Mouse (Mus musculus): ENCODE measurements around the gene Fyb.

Gene Fyb

GRCm38 (mm10) chr15:6522653-6523167 lies at the start of gene Fyb:
Gene Fyb, plus strand, starts transcription at chr15:6522853.
- DNase-seq (ENCODE audit: low read depth, low spot score), result no peak

- no peak for DNase-seq (ENCODE audit: low read depth, low spot score)
Observed at GRCm38 (mm10) chr15:6483561-6483960, 39.1 kb upstream of the Fyb start.

DNA sequence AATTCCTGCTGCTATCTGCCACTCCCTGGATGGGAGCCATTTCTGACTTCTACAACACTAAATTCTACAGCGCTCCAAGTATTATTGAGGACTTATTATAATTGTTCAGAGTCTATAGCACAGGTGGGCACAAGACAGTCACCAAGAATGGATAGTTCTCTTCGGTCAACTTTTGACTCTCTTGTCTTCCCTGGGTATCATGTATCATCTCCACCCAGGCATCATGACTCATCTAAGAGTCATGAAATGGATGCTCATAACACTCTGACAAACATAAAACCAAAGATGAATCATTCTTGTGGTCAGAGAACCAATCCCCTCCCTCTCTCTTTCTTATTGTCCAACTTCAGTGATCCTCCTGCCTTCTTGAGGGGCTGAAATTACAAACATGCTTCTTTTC lies 30.3 kb upstream of the Fyb start:
- no peak for DNase-seq (ENCODE audit: low read depth, low spot score)

DNA sequence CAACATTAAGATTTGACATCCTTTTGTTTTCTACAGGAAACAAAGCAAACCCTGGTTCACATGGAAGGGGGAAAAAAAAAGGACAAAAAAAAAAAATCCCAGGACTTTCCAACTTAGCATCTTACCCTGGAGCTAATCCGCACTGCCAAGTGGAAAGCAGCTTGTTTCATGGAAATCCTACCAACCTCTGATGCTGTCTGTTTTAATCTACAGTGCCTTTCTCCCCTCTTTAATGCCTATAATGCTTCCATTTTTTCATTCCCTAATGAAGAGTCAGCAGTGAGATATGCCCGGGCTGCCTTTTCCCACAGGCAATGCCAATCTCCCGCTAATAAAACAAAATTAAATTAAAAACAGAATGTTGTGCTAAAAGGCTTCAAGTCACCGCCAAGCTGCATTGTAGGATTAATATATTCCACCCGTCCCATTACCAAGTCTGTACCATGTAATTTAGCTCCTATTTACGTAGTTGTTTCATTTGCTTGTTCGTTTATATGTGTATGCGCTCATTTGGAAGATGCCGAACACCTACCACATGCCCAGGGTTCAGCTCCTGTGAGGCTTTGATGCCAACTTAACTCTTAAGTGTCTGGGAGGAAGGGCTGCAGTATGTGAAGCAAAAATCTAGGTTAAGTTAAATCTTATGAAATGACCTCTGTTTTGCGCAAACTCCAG lies 24.1 kb upstream of the Fyb start:
- no peak for DNase-seq (ENCODE audit: low read depth, low spot score)

DNA sequence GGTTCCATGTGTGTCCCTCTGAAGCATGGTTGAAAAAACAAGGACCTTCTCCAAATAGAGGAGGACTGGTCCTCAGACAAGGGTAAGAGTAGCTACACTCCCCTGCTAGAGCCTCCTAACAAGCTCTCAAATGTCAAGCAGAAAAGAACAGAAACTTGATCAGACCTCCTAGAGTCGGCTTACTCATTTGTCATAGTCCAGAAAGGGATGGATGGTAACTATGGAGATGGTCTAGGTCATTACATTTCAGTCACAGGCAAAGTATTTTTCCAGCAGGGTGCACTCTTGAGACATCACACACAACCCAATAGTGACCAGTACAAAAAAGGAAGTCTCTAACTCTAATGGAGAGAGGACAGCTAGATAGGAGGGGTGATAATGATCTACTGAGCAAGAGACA lies 21.9 kb upstream of the Fyb start:
- no peak for DNase-seq (ENCODE audit: low read depth, low spot score)

DNA sequence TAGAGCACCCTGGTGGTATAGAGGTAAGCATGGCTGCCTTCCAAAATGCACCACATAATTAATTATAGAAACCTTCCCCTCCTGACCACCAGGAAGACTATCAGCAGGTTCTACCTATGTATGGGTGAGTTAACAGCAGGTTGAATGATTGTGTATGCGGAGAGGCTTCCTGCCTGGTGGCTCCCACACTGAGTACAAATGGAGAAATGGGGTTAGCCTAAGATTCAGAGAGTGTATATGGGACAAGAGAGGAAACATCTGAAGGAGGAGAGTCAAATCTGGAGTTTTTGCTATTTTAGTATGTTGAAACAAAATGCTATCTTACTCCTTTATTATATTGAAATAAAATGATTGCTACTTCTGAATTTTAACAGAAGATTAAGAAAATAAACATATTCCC lies 5.1 kb upstream of the Fyb start:
- DNase-seq (ENCODE audit: low read depth, low spot score), result no peak

- DNase-seq (ENCODE audit: low read depth, low spot score), result no peak
Observed at GRCm38 (mm10) chr15:6519417-6520255, 3.0 kb upstream of the Fyb start.

DNA sequence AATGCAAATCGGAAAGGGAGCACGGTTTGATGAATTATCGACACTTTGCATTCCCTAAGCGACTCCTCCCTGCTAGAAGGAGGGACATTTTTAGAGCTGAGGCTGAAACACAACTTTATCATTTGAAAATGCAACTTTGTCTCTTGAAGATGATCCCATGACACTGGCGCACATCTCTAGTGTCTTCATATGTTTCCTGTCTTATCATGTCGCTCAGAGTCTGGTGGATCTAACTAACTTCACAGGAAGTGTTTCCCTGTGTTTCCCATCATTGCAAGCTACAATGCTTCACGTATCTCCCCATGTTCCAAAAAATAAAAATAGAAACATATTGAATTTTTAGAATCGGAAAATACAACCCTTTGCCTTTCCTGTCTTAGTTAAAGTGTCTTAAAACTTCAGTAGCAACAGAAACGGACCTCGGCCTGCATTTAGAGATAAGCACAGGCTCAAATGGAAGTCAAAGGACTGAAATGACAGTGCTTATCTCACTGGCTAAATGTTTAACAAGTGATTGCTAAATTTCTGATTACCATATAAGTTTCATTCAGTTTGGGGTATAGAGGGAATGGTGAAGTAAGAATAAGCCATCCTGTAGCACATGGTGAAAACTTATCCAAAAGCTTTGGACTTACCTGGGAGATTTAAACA lies 2.0 kb upstream of the Fyb start:
- no peak for DNase-seq (ENCODE audit: low read depth, low spot score)

DNA sequence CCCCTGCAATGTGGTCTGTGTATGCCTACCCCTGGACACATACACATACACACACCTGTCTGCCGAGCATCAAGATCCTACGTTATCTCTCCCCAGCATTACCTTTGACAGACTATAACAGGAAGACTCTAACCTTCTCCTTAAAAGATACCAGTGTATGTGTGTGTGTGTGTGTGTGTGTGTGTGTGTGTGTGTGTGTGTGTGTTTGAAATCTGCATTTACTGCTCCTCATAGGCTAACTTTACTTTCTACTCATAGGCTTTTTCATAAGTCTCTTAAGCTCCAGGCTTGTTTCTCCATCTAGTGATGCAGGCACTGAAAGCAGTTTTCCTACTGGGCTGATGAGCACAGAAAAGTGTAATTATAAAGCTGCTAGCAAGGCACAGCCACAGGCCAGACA lies 2.1 kb downstream of the Fyb start:
- DNase-seq (ENCODE audit: low read depth, low spot score), result no peak

- no peak for DNase-seq (ENCODE audit: low read depth, low spot score)
Observed at GRCm38 (mm10) chr15:6525386-6525785, 2.7 kb downstream of the Fyb start.

- no peak for DNase-seq (ENCODE audit: low read depth, low spot score)
Observed at GRCm38 (mm10) chr15:6533858-6534343, 11.2 kb downstream of the Fyb start.

DNA sequence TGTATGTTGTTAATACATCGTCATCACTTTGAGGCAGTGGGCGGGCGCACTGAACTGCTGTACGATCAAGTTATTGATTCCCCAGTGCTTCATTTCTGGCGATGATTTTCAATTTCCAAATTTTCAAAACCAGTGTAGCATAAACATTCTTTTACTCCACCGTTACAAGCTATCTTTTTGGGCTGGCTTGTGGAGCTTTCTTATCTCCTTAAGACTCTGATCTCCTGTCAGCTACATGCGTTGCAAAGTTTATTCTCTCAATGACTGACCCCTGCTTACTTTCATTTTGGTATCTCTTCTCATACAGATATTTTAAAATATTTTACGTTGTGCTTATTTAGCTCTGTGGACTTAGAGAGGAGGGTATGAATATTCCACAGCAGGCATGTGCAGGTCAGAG lies 11.9 kb downstream of the Fyb start:
- no peak for DNase-seq (ENCODE audit: low read depth, low spot score)

GRCm38 (mm10) chr15:6539639-6540338 lies 17.1 kb downstream of the Fyb start:
- no peak for DNase-seq (ENCODE audit: low read depth, low spot score)

DNA sequence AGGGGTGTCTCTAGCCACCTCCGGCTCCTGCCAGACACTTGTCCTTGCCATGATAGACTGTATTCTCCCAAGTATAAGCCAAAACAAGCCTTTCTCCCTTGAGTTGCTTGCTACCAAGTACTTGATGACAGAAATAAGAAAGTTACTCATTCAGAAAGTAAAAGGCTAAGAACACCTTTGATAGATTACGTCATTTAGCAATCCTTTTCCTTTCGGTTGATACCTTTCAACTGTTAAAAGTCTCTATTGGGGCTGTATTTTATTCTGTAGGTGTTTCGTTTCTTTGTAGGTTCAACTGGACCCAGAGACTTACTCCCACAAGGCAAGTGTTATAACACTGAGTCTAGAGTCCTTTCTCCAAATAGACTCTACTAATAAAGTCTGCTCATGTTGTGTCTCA lies 26.3 kb downstream of the Fyb start:
- DNase-seq (ENCODE audit: low read depth, low spot score), result no peak

GRCm38 (mm10) chr15:6551875-6552274 lies 29.2 kb downstream of the Fyb start:
- no peak for DNase-seq (ENCODE audit: low read depth, low spot score)

DNA sequence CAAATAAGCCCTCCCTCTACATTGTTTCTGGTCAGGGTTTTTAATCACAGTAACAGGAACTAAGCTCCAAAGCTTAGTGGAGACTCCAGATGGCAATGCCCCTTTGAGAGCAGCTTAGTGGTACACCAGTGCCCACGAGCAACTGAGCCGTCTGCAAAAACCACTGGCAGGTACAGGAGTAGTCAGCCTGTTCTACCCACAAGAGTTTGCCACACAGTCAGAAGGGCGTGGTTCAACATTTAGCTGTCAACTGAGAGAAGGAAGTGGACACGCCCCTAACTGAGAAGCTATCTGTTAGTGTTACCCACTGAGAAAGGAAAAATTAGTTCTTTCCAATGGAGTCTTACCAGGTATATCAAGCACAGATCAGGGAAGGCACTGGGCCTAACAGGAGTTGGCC lies 32.1 kb downstream of the Fyb start:
- no peak for DNase-seq (ENCODE audit: low read depth, low spot score)

- DNase-seq (ENCODE audit: low read depth, low spot score), result no peak
Observed at GRCm38 (mm10) chr15:6555536-6555935, 32.9 kb downstream of the Fyb start.

DNA sequence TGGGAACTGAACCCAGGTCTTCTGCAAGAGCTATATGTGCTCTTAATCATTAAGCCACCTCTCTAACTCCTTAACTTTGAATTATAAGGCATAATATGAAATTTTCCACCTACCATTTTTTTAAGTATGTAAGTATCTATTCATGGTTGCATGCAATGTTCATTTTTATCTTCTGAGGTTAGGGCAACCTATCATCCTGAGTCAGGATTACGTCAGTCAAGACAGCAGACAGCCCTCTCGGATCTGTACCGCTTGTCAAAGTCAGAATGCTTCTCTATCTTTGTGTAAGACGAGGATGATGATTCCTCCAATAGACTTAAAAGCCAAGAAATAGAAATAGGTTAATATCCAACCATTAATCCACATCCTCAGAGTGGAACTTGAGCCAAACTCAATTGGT lies 33.6 kb downstream of the Fyb start:
- DNase-seq (ENCODE audit: low read depth, low spot score), result no peak

GRCm38 (mm10) chr15:6556911-6557310 lies 34.3 kb downstream of the Fyb start:
- DNase-seq (ENCODE audit: low read depth, low spot score), result no peak

- no peak for DNase-seq (ENCODE audit: low read depth, low spot score)
Observed at GRCm38 (mm10) chr15:6557552-6557951, 34.9 kb downstream of the Fyb start.

GRCm38 (mm10) chr15:6559188-6559587 lies 36.5 kb downstream of the Fyb start:
- no peak for DNase-seq (ENCODE audit: low read depth, low spot score)

DNA sequence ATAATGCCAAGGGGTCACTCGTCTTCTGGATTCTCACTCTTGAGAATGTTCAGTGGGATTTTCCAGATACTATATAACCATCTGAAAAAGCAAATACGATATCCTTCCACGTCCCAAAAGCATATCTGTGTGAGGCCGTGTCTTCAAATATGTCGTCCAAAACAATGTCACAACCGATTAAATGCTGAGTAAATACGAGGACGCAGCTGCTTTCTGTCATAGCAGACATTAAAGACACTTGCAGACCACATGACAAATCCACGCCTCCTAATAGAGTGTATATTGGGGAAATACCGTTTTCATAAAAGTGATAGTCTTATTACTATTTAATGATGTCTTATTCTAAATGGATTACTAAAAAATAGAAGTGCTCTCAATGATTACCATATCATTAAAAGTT lies 38.0 kb downstream of the Fyb start:
- no peak for DNase-seq (ENCODE audit: low read depth, low spot score)
